Mouse (Mus musculus): ENCODE results near the gene Tex46. TPM values are rescaled to one million over a fixed set of nuclear protein-coding genes. Genes with fewer than 3 reads are reported as not detected.

Gene Tex46
- polyA plus RNA-seq, 1 experiment from 2014 or later: not detected

- no peaks in the 10 kb centered on the region for H3K4me1 ChIP-seq (replicated peaks; ENCODE audit: control insufficient read depth, insufficient read depth, low read length)
- H3K27ac ChIP-seq (ENCODE audit: low read depth, low read length): no peak overlapping the region
- DNase-seq (ENCODE audit: low spot score) (no peak), ATAC-seq (replicated peaks; ENCODE audit: low FRiP score) (no peak)
- H3K9me3 ChIP-seq (ENCODE audit: control insufficient read depth, low read length): no peaks in the 10 kb centered on the region
- 68% methylated on average over 7 of the region's 7 CpGs for WGBS
- H3K9ac ChIP-seq (ENCODE audit: low read length): no peak overlapping the region
- H3K36me3 ChIP-seq (ENCODE audit: control insufficient read depth, insufficient read depth, low read length): no peaks in the 10 kb centered on the region
- no peak overlapping the region for H3K4me3 ChIP-seq (ENCODE audit: low read depth, low read length)
- H3K4me2 ChIP-seq (ENCODE audit: low read depth, low read length, severe bottlenecking): no peak overlapping the region
- no peaks in the 10 kb centered on the region for H3K27me3 ChIP-seq (ENCODE audit: control insufficient read depth, insufficient read depth, low read length)
These were observed 3.4 kb downstream of the Tex46 start for GRCm38 (mm10) chr4:136613657-136614056.

GRCm38 (mm10) chr4:136621336-136621735 is 11.1 kb downstream of the Tex46 start:
- no peaks in the 10 kb centered on the region for H3K4me1 ChIP-seq (replicated peaks; ENCODE audit: control insufficient read depth, insufficient read depth, low read length)
- no peaks in the 10 kb centered on the region for H3K9me3 ChIP-seq (ENCODE audit: control insufficient read depth, low read length)
- ATAC-seq (replicated peaks; ENCODE audit: low FRiP score) (no peak), DNase-seq (ENCODE audit: low spot score) (no peak)
- no peaks in the 10 kb centered on the region for H3K36me3 ChIP-seq (ENCODE audit: control insufficient read depth, insufficient read depth, low read length)
- no peak overlapping the region for H3K4me3 ChIP-seq (ENCODE audit: low read depth, low read length)
- H3K27ac ChIP-seq (ENCODE audit: low read depth, low read length): no peak overlapping the region
- 0% methylated on average over 1 of the region's 1 CpGs for WGBS
- no peaks in the 10 kb centered on the region for H3K27me3 ChIP-seq (ENCODE audit: control insufficient read depth, insufficient read depth, low read length)
- no peak overlapping the region for H3K4me2 ChIP-seq (ENCODE audit: low read depth, low read length, severe bottlenecking)
- H3K9ac ChIP-seq (ENCODE audit: low read length): no peak overlapping the region

- WGBS: 54% methylated on average over 5 of the region's 5 CpGs
- H3K9me3 ChIP-seq (ENCODE audit: control insufficient read depth, low read length): no peaks in the 10 kb centered on the region
- no peak overlapping the region for H3K9ac ChIP-seq (ENCODE audit: low read length)
- H3K4me1 ChIP-seq (replicated peaks; ENCODE audit: control insufficient read depth, insufficient read depth, low read length): no peaks in the 10 kb centered on the region
- H3K4me3 ChIP-seq (ENCODE audit: low read depth, low read length): no peak overlapping the region
- H3K27me3 ChIP-seq (ENCODE audit: control insufficient read depth, insufficient read depth, low read length): no peaks in the 10 kb centered on the region
- H3K4me2 ChIP-seq (ENCODE audit: low read depth, low read length, severe bottlenecking): no peak overlapping the region
- H3K27ac ChIP-seq (ENCODE audit: low read depth, low read length): no peak overlapping the region
- H3K36me3 ChIP-seq (ENCODE audit: control insufficient read depth, insufficient read depth, low read length): no peaks in the 10 kb centered on the region
- ATAC-seq (replicated peaks; ENCODE audit: low FRiP score) (no peak), DNase-seq (ENCODE audit: low spot score) (no peak)
These were observed 11.7 kb downstream of the Tex46 start for GRCm38 (mm10) chr4:136621956-136622355.

- H3K9me3 ChIP-seq (ENCODE audit: control insufficient read depth, low read length): no peaks in the 10 kb centered on the region
- no peak within 1 kb of the TSS for H3K4me2 ChIP-seq (ENCODE audit: low read depth, low read length, severe bottlenecking)
- H3K27ac ChIP-seq (ENCODE audit: low read depth, low read length): no peak within 1 kb of the TSS
- H3K36me3 ChIP-seq (ENCODE audit: control insufficient read depth, insufficient read depth, low read length): no peaks in the 10 kb centered on the region
- no peaks in the 10 kb centered on the region for H3K27me3 ChIP-seq (ENCODE audit: control insufficient read depth, insufficient read depth, low read length)
- no peak for ATAC-seq (replicated peaks; ENCODE audit: low FRiP score)
- H3K9ac ChIP-seq (ENCODE audit: low read length): no peak within 1 kb of the TSS
- 29% methylated on average over 6 of the region's 6 CpGs for WGBS
- H3K4me1 ChIP-seq (replicated peaks; ENCODE audit: control insufficient read depth, insufficient read depth, low read length): no peaks in the 10 kb centered on the region
- H3K4me3 ChIP-seq (ENCODE audit: low read depth, low read length): no peak within 1 kb of the TSS
- no peak for DNase-seq (ENCODE audit: low spot score)
These were observed 12.2 kb downstream of the Tex46 start, which contains the start of gene Lactbl1 for GRCm38 (mm10) chr4:136622388-136622787. Gene Lactbl1 (plus strand): TSS chr4:136622621.

- ATAC-seq (replicated peaks; ENCODE audit: low FRiP score) (no peak), DNase-seq (ENCODE audit: low spot score) (no peak)
- Histone ChIP-seq H3K4me2 (ENCODE audit: low read depth, low read length, severe bottlenecking) (no peak overlapping the region), H3K4me3 (ENCODE audit: low read depth, low read length) (no peak overlapping the region), H3K36me3 (ENCODE audit: control insufficient read depth, insufficient read depth, low read length) (no peaks in the 10 kb centered on the region), H3K9ac (ENCODE audit: low read length) (no peak overlapping the region), H3K4me1 (replicated peaks; ENCODE audit: control insufficient read depth, insufficient read depth, low read length) (no peaks in the 10 kb centered on the region), H3K27me3 (ENCODE audit: control insufficient read depth, insufficient read depth, low read length) (no peaks in the 10 kb centered on the region), H3K27ac (ENCODE audit: low read depth, low read length) (no peak overlapping the region), H3K9me3 (ENCODE audit: control insufficient read depth, low read length) (no peaks in the 10 kb centered on the region)
- WGBS: 69% methylated on average over 6 of the region's 6 CpGs
These were observed 16.4 kb downstream of the Tex46 start for GRCm38 (mm10) chr4:136626590-136626989.

GRCm38 (mm10) chr4:136631237-136631994 is 21.2 kb downstream of the Tex46 start:
- no peak overlapping the region for H3K4me3 ChIP-seq (ENCODE audit: low read depth, low read length)
- ATAC-seq (replicated peaks; ENCODE audit: low FRiP score) (no peak), DNase-seq (ENCODE audit: low spot score) (no peak)
- H3K27me3 ChIP-seq (ENCODE audit: control insufficient read depth, insufficient read depth, low read length): peaks cover 2% of the 10 kb centered on the region; the same call in 1 of the 2 replicates
- H3K9ac ChIP-seq (ENCODE audit: low read length): no peak overlapping the region
- H3K36me3 ChIP-seq (ENCODE audit: control insufficient read depth, insufficient read depth, low read length): no peaks in the 10 kb centered on the region
- no peaks in the 10 kb centered on the region for H3K4me1 ChIP-seq (replicated peaks; ENCODE audit: control insufficient read depth, insufficient read depth, low read length)
- H3K9me3 ChIP-seq (ENCODE audit: control insufficient read depth, low read length): no peaks in the 10 kb centered on the region
- no peak overlapping the region for H3K4me2 ChIP-seq (ENCODE audit: low read depth, low read length, severe bottlenecking)
- no peak overlapping the region for H3K27ac ChIP-seq (ENCODE audit: low read depth, low read length)
- 87% methylated on average over 11 of the region's 11 CpGs for WGBS

- H3K27ac ChIP-seq (ENCODE audit: low read depth, low read length): no peak overlapping the region
- no peak overlapping the region for H3K9ac ChIP-seq (ENCODE audit: low read length)
- no peak overlapping the region for H3K4me2 ChIP-seq (ENCODE audit: low read depth, low read length, severe bottlenecking)
- DNase-seq (ENCODE audit: low spot score): no peak
- no peaks in the 10 kb centered on the region for H3K36me3 ChIP-seq (ENCODE audit: control insufficient read depth, insufficient read depth, low read length)
- no peak for ATAC-seq (replicated peaks; ENCODE audit: low FRiP score)
- H3K4me1 ChIP-seq (replicated peaks; ENCODE audit: control insufficient read depth, insufficient read depth, low read length): peaks cover 16% of the 10 kb centered on the region
- H3K4me3 ChIP-seq (ENCODE audit: low read depth, low read length): no peak overlapping the region
- H3K9me3 ChIP-seq (ENCODE audit: control insufficient read depth, low read length): no peaks in the 10 kb centered on the region
- H3K27me3 ChIP-seq (ENCODE audit: control insufficient read depth, insufficient read depth, low read length): peaks cover 22% of the 10 kb centered on the region
These were observed 25.8 kb downstream of the Tex46 start for GRCm38 (mm10) chr4:136635995-136636394.

GRCm38 (mm10) chr4:136636511-136636910 is 26.3 kb downstream of the Tex46 start:
- no peak overlapping the region for H3K4me3 ChIP-seq (ENCODE audit: low read depth, low read length)
- H3K9me3 ChIP-seq (ENCODE audit: control insufficient read depth, low read length): no peaks in the 10 kb centered on the region
- H3K27me3 ChIP-seq (ENCODE audit: control insufficient read depth, insufficient read depth, low read length): peaks cover 22% of the 10 kb centered on the region
- H3K4me1 ChIP-seq (replicated peaks; ENCODE audit: control insufficient read depth, insufficient read depth, low read length): peaks cover 16% of the 10 kb centered on the region
- DNase-seq (ENCODE audit: low spot score): no peak
- H3K4me2 ChIP-seq (ENCODE audit: low read depth, low read length, severe bottlenecking): no peak overlapping the region
- 64% methylated on average over 5 of the region's 5 CpGs for WGBS
- H3K27ac ChIP-seq (ENCODE audit: low read depth, low read length): no peak overlapping the region
- H3K9ac ChIP-seq (ENCODE audit: low read length): no peak overlapping the region
- H3K36me3 ChIP-seq (ENCODE audit: control insufficient read depth, insufficient read depth, low read length): no peaks in the 10 kb centered on the region
- ATAC-seq (replicated peaks; ENCODE audit: low FRiP score): no peak

- no peak overlapping the region for H3K27ac ChIP-seq (ENCODE audit: low read depth, low read length)
- 22% methylated on average over 37 of the region's 37 CpGs for WGBS
- DNase-seq (ENCODE audit: low spot score) (no peak), ATAC-seq (replicated peaks; ENCODE audit: low FRiP score) (0 out of 2 replicates have a peak, but pooled peaks have one; percentile 13)
- H3K36me3 ChIP-seq (ENCODE audit: control insufficient read depth, insufficient read depth, low read length): no peaks in the 10 kb centered on the region
- H3K4me2 ChIP-seq (ENCODE audit: low read depth, low read length, severe bottlenecking): peak overlapping the region; percentile 89
- H3K9ac ChIP-seq (ENCODE audit: low read length): peak overlapping the region; percentile 49
- H3K27me3 ChIP-seq (ENCODE audit: control insufficient read depth, insufficient read depth, low read length): peaks cover 22% of the 10 kb centered on the region
- peaks cover 16% of the 10 kb centered on the region for H3K4me1 ChIP-seq (replicated peaks; ENCODE audit: control insufficient read depth, insufficient read depth, low read length)
- H3K9me3 ChIP-seq (ENCODE audit: control insufficient read depth, low read length): no peaks in the 10 kb centered on the region
- H3K4me3 ChIP-seq (ENCODE audit: low read depth, low read length): peak overlapping the region; percentile 45
These were observed 26.8 kb downstream of the Tex46 start for GRCm38 (mm10) chr4:136636983-136637562.

All from forebrain, embryonic 11.5 days (tissue).